Mouse (Mus musculus) spleen, adult 2 months (tissue): Measurements from ENCODE around the gene Pklr.

Experiments
- CTCF ChIP-seq: fragments of 200-500 bp; IDR thresholded peaks from 2 replicates; pipeline ENCODE4 v1.5.1; 2011; ENCODE audit warnings: mild to moderate bottlenecking, inconsistent platforms; ENCODE audit not compliant: insufficient read depth, insufficient read length, insufficient replicate concordance; ENCODE audit errors: extremely low read depth
- POLR2A ChIP-seq: fragments of 200-500 bp; IDR thresholded peaks from 2 replicates; pipeline ENCODE4 v1.6.1; 2011; ENCODE audit warnings: low read depth, low read length, inconsistent platforms

DNA sequence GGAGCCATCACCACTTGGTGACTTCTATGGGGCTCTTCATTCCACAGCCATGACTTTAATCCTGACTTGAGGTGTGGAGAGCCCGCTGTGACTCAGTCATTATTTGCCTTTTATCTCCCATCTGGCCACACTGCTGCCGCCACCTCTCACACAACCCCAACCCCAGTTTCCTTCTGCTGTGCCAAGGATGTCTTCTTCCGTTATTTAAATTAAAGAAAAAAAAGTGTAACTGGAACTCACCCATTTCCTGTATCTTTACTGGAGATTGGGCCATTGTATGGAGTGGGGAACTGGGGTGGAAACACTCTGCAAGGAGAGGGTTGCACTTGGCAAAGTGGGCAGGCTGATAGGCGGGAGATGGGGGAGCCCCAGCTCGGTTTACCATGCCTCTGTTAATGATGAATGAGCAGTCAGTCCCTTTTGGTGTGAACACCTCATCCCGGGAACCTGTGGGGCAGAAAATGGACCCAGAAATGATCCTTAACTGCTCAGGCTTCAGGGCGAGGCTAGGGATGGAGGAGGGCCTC lies 46.7 kb downstream of the Pklr start:
- TF ChIP-seq POLR2A, result no peak
- TF ChIP-seq CTCF, result no peak
